Mouse (Mus musculus): Measurements from ENCODE around the gene Ltbp1. TPM values are rescaled to one million over a fixed set of nuclear protein-coding genes. Genes with fewer than 3 reads are reported as not detected.

The Ltbp1 gene
- total and polyA plus RNA-seq, 3 experiments: 2.3 to 6.4 (median 2.5) TPM

- Histone ChIP-seq H3K27ac (ENCODE audit: insufficient read depth, low read depth) (no peak overlapping the region), H3K79me2 (replicated peaks; ENCODE audit: control insufficient read depth, extremely low read depth, insufficient read depth, poor library complexity, severe bottlenecking) (no peaks in the 10 kb centered on the region), H3K4me1 (ENCODE audit: control insufficient read depth in 1 of 2, insufficient read depth in 2 of 2) (peaks cover 5 to 16% of the 10 kb centered on the region in 2 experiments; a peak in 3 of 4 replicates), H3K9me3 (replicated peaks; ENCODE audit: low read length) (no peaks in the 10 kb centered on the region), H3K4me3 (replicated peaks in 1 of 3; ENCODE audit: low read depth in 2 of 3, low read length in 2 of 3, poor library complexity in 1 of 3) (no peak overlapping the region), H3K9ac (ENCODE audit: insufficient read depth, low read depth) (no peak overlapping the region), H3K27me3 (replicated peaks) (no peaks in the 10 kb centered on the region), H3K36me3 (replicated peaks in 1 of 2; ENCODE audit: control insufficient read depth in 1 of 2, insufficient read depth in 1 of 2, low read length in 1 of 2) (no peaks in the 10 kb centered on the region), H3K4me2 (ENCODE audit: insufficient read depth, low read depth, poor library complexity, severe bottlenecking) (no peak overlapping the region)
- dilution Hi-C loops (cut with MboI; ENCODE audit: extremely low pct_ligation_motif_present, extremely low pct_unique_long_range_greater_than_20kb, low sequenced_read_pairs) (no loop called here), in situ Hi-C loops (cut with MboI; ENCODE audit: low pct_ligation_motif_present, low pct_unique_long_range_greater_than_20kb, low sequenced_read_pairs) (no loop called here)
- DNase-seq (ENCODE audit: extremely low read depth): no peak
- TF ChIP-seq CTCF (conservative IDR thresholded peaks at IDR 0.05 in 1 of 2, IDR thresholded peaks at IDR 0.05 in 1 of 2; ENCODE audit: low read depth in 2 of 2, low read length in 2 of 2) (peak in 1 of 2 experiments; percentile 7; a peak in 1 of 4 replicates), KAT2A (IDR thresholded peaks at IDR 0.05; ENCODE audit: insufficient replicate concordance, low read length) (no peak)
Observed at GRCm38 (mm10) chr17:75118896-75119295, 113.5 kb downstream of the Ltbp1 start.

GRCm38 (mm10) chr17:75119422-75119821 lies 114.1 kb downstream of the Ltbp1 start:
- Histone ChIP-seq H3K4me3 (replicated peaks in 1 of 3; ENCODE audit: low read depth in 2 of 3, low read length in 2 of 3, poor library complexity in 1 of 3) (no peak overlapping the region), H3K4me2 (ENCODE audit: insufficient read depth, low read depth, poor library complexity, severe bottlenecking) (no peak overlapping the region), H3K4me1 (ENCODE audit: control insufficient read depth in 1 of 2, insufficient read depth in 2 of 2) (peaks cover 5 to 16% of the 10 kb centered on the region in 2 experiments; a peak in 3 of 4 replicates), H3K36me3 (replicated peaks in 1 of 2; ENCODE audit: control insufficient read depth in 1 of 2, insufficient read depth in 1 of 2, low read length in 1 of 2) (no peaks in the 10 kb centered on the region), H3K27me3 (replicated peaks) (no peaks in the 10 kb centered on the region), H3K79me2 (replicated peaks; ENCODE audit: control insufficient read depth, extremely low read depth, insufficient read depth, poor library complexity, severe bottlenecking) (no peaks in the 10 kb centered on the region), H3K9me3 (replicated peaks; ENCODE audit: low read length) (no peaks in the 10 kb centered on the region), H3K9ac (ENCODE audit: insufficient read depth, low read depth) (no peak overlapping the region), H3K27ac (ENCODE audit: insufficient read depth, low read depth) (no peak overlapping the region)
- dilution Hi-C loops (cut with MboI; ENCODE audit: extremely low pct_ligation_motif_present, extremely low pct_unique_long_range_greater_than_20kb, low sequenced_read_pairs): no loop called here
- TF ChIP-seq PAX5 (IDR thresholded peaks at IDR 0.05; ENCODE audit: low read length) (no peak), USF1 (IDR thresholded peaks at IDR 0.05; ENCODE audit: low read depth, low read length) (no peak), NELFE (IDR thresholded peaks at IDR 0.05; ENCODE audit: low read depth, low read length) (no peak), BHLHE40 (IDR thresholded peaks at IDR 0.05; ENCODE audit: low read depth, low read length) (no peak), POLR2AphosphoS2 (IDR thresholded peaks at IDR 0.05; ENCODE audit: low read depth, low read length) (no peak), MEF2A (IDR thresholded peaks at IDR 0.05; ENCODE audit: borderline replicate concordance, low read depth, low read length) (no peak), KAT2A (IDR thresholded peaks at IDR 0.05; ENCODE audit: insufficient replicate concordance, low read length) (no peak), JUND (conservative IDR thresholded peaks at IDR 0.05; ENCODE audit: low read depth, low read length) (no peak), CHD2 (IDR thresholded peaks at IDR 0.05; ENCODE audit: low read length) (no peak), SMC3 (IDR thresholded peaks at IDR 0.05; ENCODE audit: low read depth, low read length) (no peak), EP300 (IDR thresholded peaks at IDR 0.05; ENCODE audit: low read length) (no peak), ELF1 (IDR thresholded peaks at IDR 0.05; ENCODE audit: low read depth, low read length) (no peak), ZNF384 (IDR thresholded peaks at IDR 0.05; ENCODE audit: low read depth, low read length) (no peak), SIN3A (IDR thresholded peaks at IDR 0.05; ENCODE audit: low read length) (no peak), TBP (conservative IDR thresholded peaks at IDR 0.05; ENCODE audit: low read depth, low read length) (no peak), MAX (IDR thresholded peaks at IDR 0.05; ENCODE audit: low read length) (no peak), IRF4 (IDR thresholded peaks at IDR 0.05; ENCODE audit: low read depth, low read length) (no peak), JUN (IDR thresholded peaks at IDR 0.05; ENCODE audit: insufficient read depth, low read depth, low read length) (no peak)
- no peak for DNase-seq (ENCODE audit: extremely low read depth)
- in situ Hi-C loops (cut with MboI; ENCODE audit: low pct_ligation_motif_present, low pct_unique_long_range_greater_than_20kb, low sequenced_read_pairs): no loop called here

Data from CH12.LX (cell line).